8 mouse cellular contexts compared by ENCODE assay signal in genomic region chr10:7391935-7392930, GRCm38 (mm10).
A peak's percentile ranks its signal among the peaks of the same experiment; 100 is the strongest.
DNase-seq lines count a peak whose midpoint lies in the region; ATAC-seq and TF ChIP-seq lines count a peak whose summit lies in the region.

No protein-coding gene starts in this region.

- DNase-seq in gastrocnemius, postnatal 14 days, result peak; percentile 6
- no peak for DNase-seq in gastrocnemius, adult 8-10 months (ENCODE audit: low spot score in 2 of 2)
- DNase-seq in Muller cell, postnatal 12 days (ENCODE audit: inconsistent ontology term), result peak; percentile 40
- no peak for DNase-seq in hindbrain, postnatal 0 days (ENCODE audit: low spot score)
- peak; percentile 23 for DNase-seq in thymus, postnatal 25 days
- no peak for DNase-seq in layer of hippocampus, adult 8-10 months (ENCODE audit: low spot score in 2 of 2)

- H3K9me3 ChIP-seq in hindbrain, postnatal 0 days (ENCODE audit: low read length), result no peaks in the 10 kb centered on the region

- H3K9ac ChIP-seq in hindbrain, postnatal 0 days (replicated peaks; ENCODE audit: low read length), result no peak overlapping the region

- H3K27me3 ChIP-seq in hindbrain, postnatal 0 days (ENCODE audit: insufficient read depth, low read length), result peaks cover 10% of the 10 kb centered on the region

- H3K4me2 ChIP-seq in hindbrain, postnatal 0 days (ENCODE audit: low read depth, low read length), result peak overlapping the region; percentile 99

- peak; percentile 66 for ATAC-seq in hindbrain, postnatal 0 days
- 0 out of 2 replicates have a peak, but pooled peaks have one; percentile 19 for ATAC-seq in megakaryocyte progenitor cell, adult 5-6 weeks (replicated peaks; ENCODE audit: poor library complexity)

- H3K4me1 ChIP-seq in embryonic fibroblast, embryonic 13.5 days (ENCODE audit: control insufficient read depth, insufficient read depth, low read length), result no peaks in the 10 kb centered on the region
- no peaks in the 10 kb centered on the region for H3K4me1 ChIP-seq in hindbrain, postnatal 0 days (ENCODE audit: insufficient read depth, low read length)

- no peak for TF ChIP-seq CTCF in embryonic fibroblast, embryonic 13.5 days (IDR thresholded peaks at IDR 0.05; ENCODE audit: borderline replicate concordance, insufficient read depth, low read length)
- TF ChIP-seq CTCF in hindbrain, postnatal 0 days (IDR thresholded peaks at IDR 0.05; ENCODE audit: low read depth), result no peak

- TF ChIP-seq POLR2A in embryonic fibroblast, embryonic 13.5 days (IDR thresholded peaks at IDR 0.05; ENCODE audit: low read depth, low read length), result no peak

- WGBS in hindbrain, postnatal 0 days, result under 1% methylated on average over 73 of the region's 73 CpGs

- H3K36me3 ChIP-seq in hindbrain, postnatal 0 days (ENCODE audit: insufficient read depth, low read length), result no peaks in the 10 kb centered on the region

- H3K4me3 ChIP-seq in embryonic fibroblast, embryonic 13.5 days (ENCODE audit: insufficient read depth, low read length), result peak overlapping the region; percentile 60
- H3K4me3 ChIP-seq in hindbrain, postnatal 0 days (ENCODE audit: low read length), result peak overlapping the region; percentile 63

- intact Hi-C loops in gastrocnemius, postnatal 14 days (cut with DNase I; ENCODE audit: low total_unique reads), result no loop called here

- H3K27ac ChIP-seq in embryonic fibroblast, embryonic 13.5 days (ENCODE audit: insufficient read depth, low read length), result no peak overlapping the region
- no peak overlapping the region for H3K27ac ChIP-seq in hindbrain, postnatal 0 days

Comparison
In these comparisons a context has a peak if more than half of its experiments do, and no peak if none do; other contexts are left out.
1. DNase-seq: peak in gastrocnemius, postnatal 14 days (single experiment), Muller cell, postnatal 12 days (single experiment) and thymus, postnatal 25 days (single experiment); none in gastrocnemius, adult 8-10 months (0 of 2), hindbrain, postnatal 0 days (single experiment) and layer of hippocampus, adult 8-10 months (0 of 2).